Comparison of ENCODE assay signal across 12 mouse cellular contexts in genomic region chr8:94475786-94476185, GRCm38 (mm10).
"Had no signal": no experiment of that assay in that cellular context is flagged by ENCODE, and none has a peak within 500 bp of the region (broad histone marks: within the 10 kb centered on the region; RNA-seq: fewer than 3 reads in every experiment).

No protein-coding gene starts in this region.

- DNase-seq: left cerebral cortex, postnatal 4 days; liver; liver, embryonic 13.5 days; liver, postnatal 0 days; lung, adult 18-20 months; lung, adult 2 months; lung, embryonic 14.5 days; lung, postnatal 10 days; lung, postnatal 14 days; lung, postnatal 36 days; lung, postnatal 4 days; midbrain, embryonic 14.5 days had no signal
